Mouse (Mus musculus) midbrain, embryonic 13.5 days (tissue): ENCODE results near the gene Crygc. TPM values are rescaled to one million over a fixed set of nuclear protein-coding genes. Genes with fewer than 3 reads are reported as not detected.

ENCODE experiments used
- ATAC-seq: fragments of 200-750 bp; cut with Nextera tagmentation; 2 replicates; pipeline ENCODE4 v1.8.0; 2017; ENCODE audit warnings: mild to moderate bottlenecking, moderate TSS enrichment, moderate library complexity
- H3K27ac ChIP-seq: fragments of 300-500 bp; sonication (generic); 2 replicates; pipeline ENCODE4 v1.5.1; 2015; ENCODE audit warnings: inconsistent platforms, mild to moderate bottlenecking, moderate library complexity
- H3K27me3 ChIP-seq: fragments of 300-500 bp; sonication (generic); 2 replicates; pipeline ENCODE4 v1.6.1; 2015; ENCODE audit warnings: mild to moderate bottlenecking, inconsistent platforms
- H3K36me3 ChIP-seq: fragments of 300-500 bp; sonication (generic); 2 replicates; pipeline ENCODE4 v1.6.1; 2015; ENCODE audit warnings: mild to moderate bottlenecking, inconsistent platforms
- H3K4me1 ChIP-seq: fragments of 300-500 bp; sonication (generic); replicated peaks from 2 replicates; pipeline ENCODE4 v1.6.1; 2015; ENCODE audit warnings: inconsistent platforms
- H3K4me2 ChIP-seq: fragments of 300-500 bp; sonication (generic); replicated peaks from 2 replicates; pipeline ENCODE4 v1.6.1; 2015; ENCODE audit warnings: moderate library complexity, mild to moderate bottlenecking, inconsistent platforms
- H3K4me3 ChIP-seq: fragments of 300-500 bp; sonication (generic); replicated peaks from 2 replicates; pipeline ENCODE4 v1.5.1; 2015; ENCODE audit warnings: mild to moderate bottlenecking, inconsistent platforms
- H3K9ac ChIP-seq: fragments of 300-500 bp; sonication (generic); replicated peaks from 2 replicates; pipeline ENCODE4 v1.6.1; 2015; ENCODE audit warnings: mild to moderate bottlenecking, inconsistent platforms
- H3K9me3 ChIP-seq: fragments of 300-500 bp; sonication (generic); 2 replicates; pipeline ENCODE4 v1.6.1; 2016; ENCODE audit warnings: mild to moderate bottlenecking, inconsistent platforms
- WGBS: fragments of 180-500 bp; shearing (Covaris S2); methylation state at CpG from one replicate; pipeline ENCODE4 v1.1.7; 2015; 5-methylcytosine and 5-hydroxymethylcytosine counted together
- polyA plus RNA-seq: library from polyadenylated mRNA; unstranded; fragments of >200 nt; fragmentation: Nextera tagmentation; extraction: Ambion mirVana; gene quantifications from 2 replicates; pipeline ENCODE4 v1.2.1, GENCODE M21; 2015

The Crygc gene
- polyA plus RNA-seq, 1 experiment from 2014 or later = not detected

GRCm38 (mm10) chr1:65046401-65047109 lies 26.9 kb downstream of the Crygc start:
- Histone ChIP-seq H3K27me3 (no peaks in the 10 kb centered on the region), H3K4me1 (0 out of 2 replicates have a peak, but pooled peaks cover 3% of the 10 kb centered on the region), H3K9ac (no peak overlapping the region), H3K4me3 (no peak overlapping the region), H3K9me3 (no peaks in the 10 kb centered on the region), H3K4me2 (no peak overlapping the region), H3K27ac (no peak overlapping the region), H3K36me3 (no peaks in the 10 kb centered on the region)
- ATAC-seq = 0 out of 2 replicates have a peak, but pooled peaks have one; percentile 27
- WGBS = 39% methylated on average over 8 of the region's 8 CpGs

GRCm38 (mm10) chr1:65043433-65043832 lies 30.1 kb downstream of the Crygc start:
- H3K27ac ChIP-seq = no peak overlapping the region
- no peaks in the 10 kb centered on the region for H3K27me3 ChIP-seq
- H3K9me3 ChIP-seq = no peaks in the 10 kb centered on the region
- H3K4me3 ChIP-seq = no peak overlapping the region
- no peaks in the 10 kb centered on the region for H3K4me1 ChIP-seq
- H3K9ac ChIP-seq = no peak overlapping the region
- H3K4me2 ChIP-seq = no peak overlapping the region
- WGBS = 90% methylated on average over 2 of the region's 2 CpGs
- no peak for ATAC-seq
- no peaks in the 10 kb centered on the region for H3K36me3 ChIP-seq

GRCm38 (mm10) chr1:65041837-65042236 lies 31.7 kb downstream of the Crygc start:
- Histone ChIP-seq H3K9me3 (no peaks in the 10 kb centered on the region), H3K4me3 (no peak overlapping the region), H3K4me1 (no peaks in the 10 kb centered on the region), H3K4me2 (no peak overlapping the region), H3K9ac (no peak overlapping the region), H3K27me3 (no peaks in the 10 kb centered on the region), H3K27ac (no peak overlapping the region), H3K36me3 (no peaks in the 10 kb centered on the region)
- WGBS = 97% methylated on average over 3 of the region's 3 CpGs
- ATAC-seq = no peak

- no peaks in the 10 kb centered on the region for H3K9me3 ChIP-seq
- no peaks in the 10 kb centered on the region for H3K36me3 ChIP-seq
- H3K27me3 ChIP-seq = no peaks in the 10 kb centered on the region
- no peak overlapping the region for H3K9ac ChIP-seq
- 88% methylated on average over 6 of the region's 6 CpGs for WGBS
- no peak overlapping the region for H3K4me3 ChIP-seq
- H3K27ac ChIP-seq = no peak overlapping the region
- no peak for ATAC-seq
- H3K4me2 ChIP-seq = no peak overlapping the region
- H3K4me1 ChIP-seq = no peaks in the 10 kb centered on the region
These were observed 32.7 kb downstream of the Crygc start for GRCm38 (mm10) chr1:65040806-65041205.

GRCm38 (mm10) chr1:65039679-65040078 lies 33.8 kb downstream of the Crygc start:
- no peaks in the 10 kb centered on the region for H3K9me3 ChIP-seq
- ATAC-seq = no peak
- no peaks in the 10 kb centered on the region for H3K4me1 ChIP-seq
- H3K27ac ChIP-seq = no peak overlapping the region
- H3K4me2 ChIP-seq = no peak overlapping the region
- H3K9ac ChIP-seq = no peak overlapping the region
- H3K36me3 ChIP-seq = no peaks in the 10 kb centered on the region
- no peak overlapping the region for H3K4me3 ChIP-seq
- no peaks in the 10 kb centered on the region for H3K27me3 ChIP-seq
- WGBS = 78% methylated on average over 3 of the region's 3 CpGs

GRCm38 (mm10) chr1:65037542-65037941 lies 35.9 kb downstream of the Crygc start:
- Histone ChIP-seq H3K9ac (no peak overlapping the region), H3K27me3 (no peaks in the 10 kb centered on the region), H3K4me3 (no peak overlapping the region), H3K27ac (no peak overlapping the region), H3K4me2 (no peak overlapping the region), H3K9me3 (no peaks in the 10 kb centered on the region), H3K36me3 (no peaks in the 10 kb centered on the region), H3K4me1 (no peaks in the 10 kb centered on the region)
- 83% methylated on average over 2 of the region's 2 CpGs for WGBS
- ATAC-seq = no peak

- H3K27me3 ChIP-seq = no peaks in the 10 kb centered on the region
- no peak overlapping the region for H3K27ac ChIP-seq
- H3K4me3 ChIP-seq = no peak overlapping the region
- 32% methylated on average over 3 of the region's 3 CpGs for WGBS
- H3K4me2 ChIP-seq = no peak overlapping the region
- no peak for ATAC-seq
- H3K4me1 ChIP-seq = no peaks in the 10 kb centered on the region
- no peaks in the 10 kb centered on the region for H3K9me3 ChIP-seq
- H3K36me3 ChIP-seq = no peaks in the 10 kb centered on the region
- H3K9ac ChIP-seq = no peak overlapping the region
These were observed 38.0 kb downstream of the Crygc start for GRCm38 (mm10) chr1:65035513-65035912.

- no peak for ATAC-seq
- no peaks in the 10 kb centered on the region for H3K4me1 ChIP-seq
- H3K9me3 ChIP-seq = no peaks in the 10 kb centered on the region
- no peaks in the 10 kb centered on the region for H3K27me3 ChIP-seq
- no peaks in the 10 kb centered on the region for H3K36me3 ChIP-seq
- H3K4me3 ChIP-seq = no peak within 1 kb of the TSS
- H3K4me2 ChIP-seq = no peak within 1 kb of the TSS
- H3K9ac ChIP-seq = no peak within 1 kb of the TSS
- H3K27ac ChIP-seq = no peak within 1 kb of the TSS
These were observed 40.8 kb downstream of the Crygc start, which contains the start of gene Akr1cl for GRCm38 (mm10) chr1:65032641-65033040. Gene Akr1cl (minus strand): TSS chr1:65032759.

- Histone ChIP-seq H3K4me2 (no peak overlapping the region), H3K27me3 (no peaks in the 10 kb centered on the region), H3K9me3 (no peaks in the 10 kb centered on the region), H3K4me1 (no peaks in the 10 kb centered on the region), H3K36me3 (no peaks in the 10 kb centered on the region), H3K27ac (no peak overlapping the region), H3K9ac (no peak overlapping the region), H3K4me3 (no peak overlapping the region)
- no peak for ATAC-seq
- WGBS = 72% methylated on average over 9 of the region's 9 CpGs
These were observed 45.3 kb downstream of the Crygc start for GRCm38 (mm10) chr1:65028206-65028605.

Other genes with a start within 250 kb of the Crygc start
- 10.3 and 11.8 TPM in 2 replicates for gene Plekhm3, start 116.9 kb downstream of the Crygc start, polyA plus RNA-seq
- 0.12 and 0.36 TPM in 2 replicates for gene Akr1cl, start 40.9 kb downstream of the Crygc start, polyA plus RNA-seq
- gene Cryge, start 22.5 kb downstream of the Crygc start, polyA plus RNA-seq = not detected in 2 replicates
- not detected in 2 replicates for gene Crygd, start 10.2 kb downstream of the Crygc start, polyA plus RNA-seq
- gene Crygb, start 8.6 kb upstream of the Crygc start, polyA plus RNA-seq = 0.30 TPM in 1 of 2 replicates, not detected in the other
- not detected in 2 replicates for gene Cryga, start 29.7 kb upstream of the Crygc start, polyA plus RNA-seq
- not detected in 2 replicates for gene Gm28845, start 45.9 kb upstream of the Crygc start, polyA plus RNA-seq
- gene D630023F18Rik, start 49.5 kb upstream of the Crygc start, polyA plus RNA-seq = 0.26 and 0.27 TPM in 2 replicates
- gene Idh1, start 112.8 kb upstream of the Crygc start, polyA plus RNA-seq = 517 and 568 TPM in 2 replicates
- gene Pikfyve, start 113.0 kb upstream of the Crygc start, polyA plus RNA-seq = 14.4 and 16.2 TPM in 2 replicates
- 0.34 and 0.45 TPM in 2 replicates for gene Pth2r, start 208.4 kb upstream of the Crygc start, polyA plus RNA-seq